Mouse (Mus musculus) embryonic fibroblast, embryonic 13.5 days (primary cell): Measurements from ENCODE around the gene Afg1l.

Experiments
- CTCF ChIP-seq: IDR thresholded peaks from 2 replicates; pipeline ENCODE4 v1.5.1; 2011; ENCODE audit warnings: mild to moderate bottlenecking, control low read depth, low read length, moderate library complexity, borderline replicate concordance; ENCODE audit not compliant: insufficient read depth
- POLR2A ChIP-seq: IDR thresholded peaks from 2 replicates; pipeline ENCODE4 v1.6.1; 2011; ENCODE audit warnings: low read depth, mild to moderate bottlenecking, control low read depth, low read length, moderate library complexity

DNA sequence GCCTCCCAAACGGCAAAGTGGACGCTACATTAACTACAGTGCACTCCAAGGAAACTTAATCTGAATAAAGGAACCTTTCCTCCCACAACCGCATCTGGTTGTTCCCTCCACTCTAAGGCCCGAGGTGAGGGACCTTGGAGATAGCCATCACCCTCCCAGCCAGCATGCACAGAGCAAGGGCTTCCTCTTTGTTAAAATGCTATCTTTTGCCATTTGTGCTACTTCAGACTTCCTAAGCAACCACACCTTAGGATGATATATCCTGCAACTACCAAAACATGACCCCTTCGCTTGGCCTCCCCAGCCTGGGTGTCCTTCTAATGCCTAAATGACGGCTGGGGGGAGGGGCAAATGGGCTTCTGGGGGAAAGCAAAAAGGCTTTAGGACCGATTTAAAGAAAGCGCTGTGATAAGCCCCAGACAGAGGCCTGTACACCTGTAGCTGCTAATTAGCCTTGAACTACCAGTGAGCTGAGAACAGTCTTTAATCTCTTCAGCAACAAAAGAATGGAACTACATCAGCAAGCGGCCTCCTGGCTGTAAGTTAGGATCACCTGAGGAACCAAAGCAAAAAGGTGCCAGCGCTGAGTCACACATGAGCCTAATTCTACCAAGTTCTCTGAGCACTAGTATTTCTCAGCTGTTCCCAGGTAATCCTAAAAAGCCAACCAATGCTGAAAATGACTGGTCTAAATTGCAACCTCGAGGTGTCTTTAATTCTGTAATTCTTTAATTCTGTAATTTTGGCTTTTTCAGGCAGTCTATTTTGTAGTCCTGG is 206.7 kb downstream of the Afg1l start:
- TF ChIP-seq CTCF: no peak
- TF ChIP-seq POLR2A: no peak
